Mouse (Mus musculus) testis, adult 2 months (tissue): ENCODE data around the gene Slc9a3.

ENCODE experiments used
- CTCF ChIP-seq: fragments of 200-500 bp; IDR thresholded peaks from 2 replicates; pipeline ENCODE4 v1.5.1; 2012; ENCODE audit warnings: low read depth, mild to moderate bottlenecking, inconsistent platforms, low read length, moderate library complexity; ENCODE audit not compliant: control insufficient read depth, insufficient read depth, insufficient replicate concordance
- POLR2A ChIP-seq: fragments of 200-500 bp; IDR thresholded peaks from 2 replicates; pipeline ENCODE4 v1.6.1; 2012; ENCODE audit warnings: low read depth, mild to moderate bottlenecking, inconsistent platforms, low read length, moderate library complexity; ENCODE audit not compliant: control insufficient read depth

DNA sequence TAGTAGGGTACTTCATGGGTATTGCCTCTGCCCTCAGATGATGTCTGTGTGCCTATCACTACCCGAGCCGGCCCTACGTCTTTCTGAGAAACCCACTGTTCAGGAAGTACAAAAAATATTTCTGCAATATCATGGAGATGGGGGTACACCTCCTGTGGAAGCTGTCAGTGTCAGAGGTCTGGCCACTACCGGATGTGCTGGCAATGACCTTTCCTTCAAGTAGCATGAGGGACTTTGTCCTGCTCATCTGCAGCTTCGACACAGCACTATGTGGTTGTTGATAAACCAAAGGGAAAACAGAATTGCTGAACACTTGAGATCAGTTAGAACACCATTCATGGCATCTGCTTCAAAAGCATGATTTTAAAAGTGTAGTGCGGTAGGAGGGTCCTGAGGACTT lies 19.5 kb downstream of the Slc9a3 start:
- TF ChIP-seq CTCF: no peak
- TF ChIP-seq POLR2A: no peak
